Mouse (Mus musculus) olfactory bulb, adult 2 months (tissue): Measurements from ENCODE around the gene Fkbpl.

Experiments
- CTCF ChIP-seq: fragments of 200-500 bp; IDR thresholded peaks from 2 replicates; pipeline ENCODE4 v1.5.1; 2012; ENCODE audit warnings: low read depth, mild to moderate bottlenecking, low read length, moderate library complexity; ENCODE audit not compliant: insufficient read depth
- POLR2A ChIP-seq: fragments of 200-500 bp; IDR thresholded peaks from 2 replicates; pipeline ENCODE4 v1.6.1; 2012; ENCODE audit warnings: mild to moderate bottlenecking, low read depth, low read length, moderate library complexity; ENCODE audit not compliant: insufficient read depth

- TF ChIP-seq CTCF, result no peak
- no peak for TF ChIP-seq POLR2A
These were observed 14.0 kb downstream of the Fkbpl start for GRCm38 (mm10) chr17:34658591-34658990.
